Mouse (Mus musculus) kidney, adult 2 months (tissue): ENCODE data around the gene Cmss1.

Source experiments
- CTCF ChIP-seq: fragments of 200-500 bp; conservative IDR thresholded peaks from 2 replicates; pipeline ENCODE4 v1.5.1; 2011; ENCODE audit warnings: low read depth, mild to moderate bottlenecking, control low read depth, low read length, moderate library complexity, mixed read lengths; ENCODE audit not compliant: insufficient read depth, insufficient read length
- POLR2A ChIP-seq: fragments of 200-500 bp; IDR thresholded peaks from one replicate; pipeline ENCODE4 v1.6.1; 2011; ENCODE audit warnings: low read depth, low read length, control low read depth

- TF ChIP-seq POLR2A (no peak), CTCF (no peak)
Observed at GRCm38 (mm10) chr16:57352751-57353150, 253.9 kb downstream of the Cmss1 start, which contains the start of gene Filip1l.
